Mouse (Mus musculus): ENCODE data around the gene Birc5. TPM values are rescaled to one million over a fixed set of nuclear protein-coding genes. Genes with fewer than 3 reads are reported as not detected.

Birc5 gene
- total and polyA plus RNA-seq, 3 experiments, result 193 to 289 (median 270) TPM

DNA sequence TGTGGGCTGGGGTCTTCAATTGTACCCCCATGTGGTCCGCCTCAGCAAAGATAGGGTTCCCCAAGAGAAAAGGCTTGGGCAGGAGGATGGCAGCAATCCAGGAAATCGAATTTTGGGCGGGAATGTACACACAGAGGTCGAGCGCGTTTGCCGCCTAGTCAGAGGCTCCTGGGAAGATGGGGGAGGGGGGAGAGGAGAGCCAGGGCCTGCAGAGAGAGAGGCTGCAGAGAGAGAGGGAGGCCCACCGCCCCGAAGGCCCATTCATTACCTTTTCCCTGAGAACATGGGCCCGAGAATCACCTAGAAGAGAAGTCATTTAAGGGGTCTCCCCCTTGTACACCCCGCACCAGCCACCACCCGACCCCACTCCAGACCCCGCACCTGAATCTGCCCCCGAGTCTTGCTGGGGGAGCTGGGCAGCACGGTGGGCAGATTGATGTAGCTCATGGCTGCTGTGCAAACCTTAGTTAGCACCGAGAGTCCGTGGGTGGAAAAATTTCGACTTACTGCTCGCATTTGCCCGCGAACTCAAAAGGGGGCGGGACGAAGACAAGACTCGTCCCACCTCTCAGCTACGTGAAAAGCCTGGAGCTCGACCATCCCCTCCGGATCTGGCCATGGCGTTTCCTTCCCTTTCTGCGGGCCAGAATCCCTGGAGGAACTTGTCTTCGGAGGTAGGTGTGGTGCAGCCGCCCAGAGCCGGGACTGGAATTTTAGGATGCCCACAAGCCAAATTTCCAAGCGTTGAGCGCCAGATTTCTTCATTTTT is 23.5 kb upstream of the Birc5 start, which contains the start of the genes Afmid and Tk1:
Afmid (plus strand) TSS at position 592 of the 769 bp plus-strand sequence.
Tk1 (minus strand) TSS at position 760 of the 769 bp plus-strand sequence.
- Histone ChIP-seq H3K4me1 (ENCODE audit: control insufficient read depth in 1 of 2, insufficient read depth in 2 of 2) (peaks cover 14 to 57% of the 10 kb centered on the region in 2 experiments), H3K79me2 (replicated peaks; ENCODE audit: control insufficient read depth, extremely low read depth, insufficient read depth, poor library complexity, severe bottlenecking) (peaks cover 51% of the 10 kb centered on the region), H3K9me3 (replicated peaks; ENCODE audit: low read length) (no peaks in the 10 kb centered on the region), H3K4me2 (ENCODE audit: insufficient read depth, low read depth, poor library complexity, severe bottlenecking) (peak within 1 kb of the TSS; percentile 89), H3K27me3 (replicated peaks) (no peaks in the 10 kb centered on the region), H3K36me3 (replicated peaks in 1 of 2; ENCODE audit: control insufficient read depth in 1 of 2, insufficient read depth in 1 of 2, low read length in 1 of 2) (peaks cover 30 to 43% of the 10 kb centered on the region in 2 experiments), H3K9ac (ENCODE audit: insufficient read depth, low read depth) (peak within 1 kb of the TSS; percentile 85), H3K4me3 (replicated peaks in 1 of 3; ENCODE audit: low read depth in 2 of 3, low read length in 2 of 3, poor library complexity in 1 of 3) (peak within 1 kb of the TSS; percentile 64 to 77 (median 65)), H3K27ac (ENCODE audit: insufficient read depth, low read depth) (peak within 1 kb of the TSS; percentile 94)
- TF ChIP-seq MYC (IDR thresholded peaks at IDR 0.05; ENCODE audit: low read depth, low read length), result peak; percentile 53; the same call in 1 of the 2 replicates
- peak; percentile 64 for TF ChIP-seq TCF12 (IDR thresholded peaks at IDR 0.05; ENCODE audit: low read depth, low read length)
- no peak; the same call in none of the 2 replicates for TF ChIP-seq MXI1 (IDR thresholded peaks at IDR 0.05; ENCODE audit: low read depth, low read length)
- peak; percentile 69 for TF ChIP-seq HCFC1 (IDR thresholded peaks at IDR 0.05; ENCODE audit: low read depth, low read length)
- TF ChIP-seq POLR2A (IDR thresholded peaks at IDR 0.05; ENCODE audit: low read depth, low read length), result peak; percentile 90
- no peak for TF ChIP-seq JUND (conservative IDR thresholded peaks at IDR 0.05; ENCODE audit: low read depth, low read length)
- TF ChIP-seq RAD21 (IDR thresholded peaks at IDR 0.05; ENCODE audit: low read depth, low read length), result no peak
- TF ChIP-seq TBP (conservative IDR thresholded peaks at IDR 0.05; ENCODE audit: low read depth, low read length), result peak; percentile 86
- TF ChIP-seq IRF4 (IDR thresholded peaks at IDR 0.05; ENCODE audit: low read depth, low read length), result peak; percentile 66; the same call in 1 of the 2 replicates
- no peak for TF ChIP-seq UBTF (IDR thresholded peaks at IDR 0.05; ENCODE audit: low read depth, low read length)
- peak; percentile 98 for TF ChIP-seq E2F4 (IDR thresholded peaks at IDR 0.05; ENCODE audit: insufficient replicate concordance, low read depth, low read length)
- peak; percentile 36; the same call in 1 of the 2 replicates for TF ChIP-seq ELF1 (IDR thresholded peaks at IDR 0.05; ENCODE audit: low read depth, low read length)
- TF ChIP-seq MEF2A (IDR thresholded peaks at IDR 0.05; ENCODE audit: borderline replicate concordance, low read depth, low read length), result peak; percentile 56; the same call in 1 of the 2 replicates
- peak; percentile 95; the same call in 1 of the 2 replicates for TF ChIP-seq SIN3A (IDR thresholded peaks at IDR 0.05; ENCODE audit: low read length)
- in situ Hi-C loops (cut with MboI; ENCODE audit: low pct_ligation_motif_present, low pct_unique_long_range_greater_than_20kb, low sequenced_read_pairs), result loop anchor here (5.0 to 10.0 kb wide), 3 partner anchors 33 to 351 kb away; no protein-coding TSS in a partner anchor
- DNase-seq (ENCODE audit: extremely low read depth), result peak; percentile 97
- dilution Hi-C loops (cut with MboI; ENCODE audit: extremely low pct_ligation_motif_present, extremely low pct_unique_long_range_greater_than_20kb, low sequenced_read_pairs), result no loop called here

DNA sequence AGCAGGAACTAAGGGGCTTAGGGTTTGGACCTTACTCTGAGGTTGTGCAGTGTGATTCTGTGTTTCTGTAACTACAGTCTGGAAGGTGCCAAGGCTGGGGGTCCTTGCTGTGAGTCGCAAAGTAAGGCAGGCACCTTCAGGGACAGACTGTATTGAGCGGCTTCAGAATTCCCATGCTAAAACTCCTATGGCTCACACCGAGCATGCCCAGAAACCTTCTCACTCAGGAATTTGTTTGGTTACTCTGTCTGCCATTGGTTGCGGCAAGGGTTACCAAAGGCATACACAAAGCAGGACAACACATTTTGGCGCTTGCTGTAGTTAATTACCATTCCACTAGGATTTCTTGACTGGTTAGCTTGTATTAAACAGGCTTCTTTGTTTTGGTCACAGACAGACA is 22.9 kb upstream of the Birc5 start:
- Histone ChIP-seq H3K9ac (ENCODE audit: insufficient read depth, low read depth) (peak overlapping the region; percentile 85), H3K27ac (ENCODE audit: insufficient read depth, low read depth) (peak overlapping the region; percentile 94), H3K4me1 (ENCODE audit: control insufficient read depth in 1 of 2, insufficient read depth in 2 of 2) (peaks cover 14 to 60% of the 10 kb centered on the region in 2 experiments), H3K4me3 (replicated peaks in 1 of 3; ENCODE audit: low read depth in 2 of 3, low read length in 2 of 3, poor library complexity in 1 of 3) (peak overlapping the region; percentile 64 to 77 (median 65)), H3K36me3 (replicated peaks in 1 of 2; ENCODE audit: control insufficient read depth in 1 of 2, insufficient read depth in 1 of 2, low read length in 1 of 2) (peaks cover 25 to 40% of the 10 kb centered on the region in 2 experiments), H3K4me2 (ENCODE audit: insufficient read depth, low read depth, poor library complexity, severe bottlenecking) (peak overlapping the region; percentile 89), H3K9me3 (replicated peaks; ENCODE audit: low read length) (no peaks in the 10 kb centered on the region), H3K79me2 (replicated peaks; ENCODE audit: control insufficient read depth, extremely low read depth, insufficient read depth, poor library complexity, severe bottlenecking) (peaks cover 51% of the 10 kb centered on the region), H3K27me3 (replicated peaks) (no peaks in the 10 kb centered on the region)
- dilution Hi-C loops (cut with MboI; ENCODE audit: extremely low pct_ligation_motif_present, extremely low pct_unique_long_range_greater_than_20kb, low sequenced_read_pairs), result no loop called here
- DNase-seq (ENCODE audit: extremely low read depth), result no peak
- in situ Hi-C loops (cut with MboI; ENCODE audit: low pct_ligation_motif_present, low pct_unique_long_range_greater_than_20kb, low sequenced_read_pairs), result loop anchor here (5.0 to 10.0 kb wide), 3 partner anchors 34 to 351 kb away; no protein-coding TSS in a partner anchor
- TF ChIP-seq ZMIZ1 (IDR thresholded peaks at IDR 0.05; ENCODE audit: low read depth, low read length) (peak; percentile 63), JUND (conservative IDR thresholded peaks at IDR 0.05; ENCODE audit: low read depth, low read length) (no peak), NRF1 (IDR thresholded peaks at IDR 0.05; ENCODE audit: low read depth, low read length) (peak; percentile 63), HCFC1 (IDR thresholded peaks at IDR 0.05; ENCODE audit: low read depth, low read length) (no peak), TCF12 (IDR thresholded peaks at IDR 0.05; ENCODE audit: low read depth, low read length) (peak; percentile 4; the same call in 1 of the 2 replicates), SIN3A (IDR thresholded peaks at IDR 0.05; ENCODE audit: low read length) (no peak; the same call in 1 of the 2 replicates), CHD1 (IDR thresholded peaks at IDR 0.05; ENCODE audit: low read depth, low read length) (peak; percentile 98; the same call in 1 of the 2 replicates), USF1 (IDR thresholded peaks at IDR 0.05; ENCODE audit: low read depth, low read length) (no peak), POLR2AphosphoS2 (IDR thresholded peaks at IDR 0.05; ENCODE audit: low read depth, low read length) (no peak), ZC3H11A (IDR thresholded peaks at IDR 0.05; ENCODE audit: low read depth, low read length) (no peak), KAT2A (IDR thresholded peaks at IDR 0.05; ENCODE audit: insufficient replicate concordance, low read length) (no peak), MEF2A (IDR thresholded peaks at IDR 0.05; ENCODE audit: borderline replicate concordance, low read depth, low read length) (no peak), SMC3 (IDR thresholded peaks at IDR 0.05; ENCODE audit: low read depth, low read length) (no peak), MYC (IDR thresholded peaks at IDR 0.05; ENCODE audit: low read depth, low read length) (no peak), CTCF (conservative IDR thresholded peaks at IDR 0.05 in 1 of 2, IDR thresholded peaks at IDR 0.05 in 1 of 2; ENCODE audit: low read depth in 2 of 2, low read length in 2 of 2) (no peak; a peak in 1 of 4 replicates), MAX (IDR thresholded peaks at IDR 0.05; ENCODE audit: low read length) (0 out of 2 replicates have a peak, but pooled peaks have one; percentile 14), ZNF384 (IDR thresholded peaks at IDR 0.05; ENCODE audit: low read depth, low read length) (no peak), MAZ (IDR thresholded peaks at IDR 0.05; ENCODE audit: low read depth, low read length) (no peak), RCOR1 (conservative IDR thresholded peaks at IDR 0.05; ENCODE audit: low read depth, low read length) (no peak), JUN (IDR thresholded peaks at IDR 0.05; ENCODE audit: insufficient read depth, low read depth, low read length) (no peak), CHD2 (IDR thresholded peaks at IDR 0.05; ENCODE audit: low read length) (no peak)

All from CH12.LX (cell line).